Mouse (Mus musculus): Measurements from ENCODE around the gene Ccr3. TPM values are rescaled to one million over a fixed set of nuclear protein-coding genes. Genes with fewer than 3 reads are reported as not detected.
"Not testable (repeated sequence)": the region's sequence is repeated elsewhere in the genome, so short reads cannot be mapped to it uniquely, and the experiment has no call there.

Gene Ccr3
- polyA plus RNA-seq, 2 experiments: 0.05 to 0.07 TPM

GRCm38 (mm10) chr9:124071506-124071905, 49.7 kb downstream of the Ccr3 start:
- 70% methylated on average over 1 of the region's 1 CpGs for WGBS (ENCODE audit: insufficient replicate concordance)
- TF ChIP-seq CTCF (IDR thresholded peaks at IDR 0.05; ENCODE audit: low read depth): no peak
- no peak for TF ChIP-seq EP300 (IDR thresholded peaks at IDR 0.05; ENCODE audit: low read depth)
- H3K4me3 ChIP-seq (ENCODE audit: insufficient read depth in 1 of 2, low read depth in 2 of 2, low read length in 2 of 2): no peak overlapping the region
- H3K36me3 ChIP-seq (replicated peaks; ENCODE audit: control insufficient read depth, insufficient read depth, low read depth): no peaks in the 10 kb centered on the region
- H3K9ac ChIP-seq (replicated peaks): no peak overlapping the region
- H3K4me1 ChIP-seq (replicated peaks; ENCODE audit: control insufficient read depth in 2 of 2, insufficient read depth in 2 of 2, low read length in 1 of 2): peaks cover 0 to 4% of the 10 kb centered on the region in 2 experiments; a peak in 3 of 4 replicates
- H3K27ac ChIP-seq: no peak overlapping the region
- DNase-seq (ENCODE audit: low read depth in 3 of 3, low spot score in 3 of 3) (no peak), ATAC-seq (ENCODE audit: insufficient read depth) (no peak)
- no peaks in the 10 kb centered on the region for H3K27me3 ChIP-seq (ENCODE audit: control insufficient read depth, insufficient read depth, low read length)
- H3K4me2 ChIP-seq (ENCODE audit: low read depth): no peak overlapping the region
- H3K9me3 ChIP-seq (ENCODE audit: control insufficient read depth, low read length): no peaks in the 10 kb centered on the region

- Histone ChIP-seq H3K9ac (replicated peaks) (no peak overlapping the region), H3K9me3 (ENCODE audit: control insufficient read depth, low read length) (no peaks in the 10 kb centered on the region), H3K27ac (no peak overlapping the region), H3K36me3 (replicated peaks; ENCODE audit: control insufficient read depth, insufficient read depth, low read depth) (no peaks in the 10 kb centered on the region), H3K4me2 (ENCODE audit: low read depth) (no peak overlapping the region), H3K4me3 (ENCODE audit: insufficient read depth in 1 of 2, low read depth in 2 of 2, low read length in 2 of 2) (no peak overlapping the region), H3K4me1 (replicated peaks; ENCODE audit: control insufficient read depth in 2 of 2, insufficient read depth in 2 of 2, low read length in 1 of 2) (no peaks in the 10 kb centered on the region), H3K27me3 (ENCODE audit: control insufficient read depth, insufficient read depth, low read length) (no peaks in the 10 kb centered on the region)
- ATAC-seq (ENCODE audit: insufficient read depth) (no peak), DNase-seq (ENCODE audit: low read depth in 3 of 3, low spot score in 3 of 3) (no peak)
- 56% methylated on average over 4 of the region's 4 CpGs for WGBS (ENCODE audit: insufficient replicate concordance)
- no peak for TF ChIP-seq CTCF (IDR thresholded peaks at IDR 0.05; ENCODE audit: low read depth)
Measured at GRCm38 (mm10) chr9:124079803-124080202, 58.0 kb downstream of the Ccr3 start.

GRCm38 (mm10) chr9:124080471-124080870, 58.7 kb downstream of the Ccr3 start:
- not testable (repeated sequence) for DNase-seq (ENCODE audit: low read depth in 3 of 3, low spot score in 3 of 3); H3K4me3 ChIP-seq (ENCODE audit: insufficient read depth in 1 of 2, low read depth in 2 of 2, low read length in 2 of 2); ATAC-seq (ENCODE audit: insufficient read depth); H3K4me2 ChIP-seq (ENCODE audit: low read depth); H3K9ac ChIP-seq (replicated peaks); H3K9me3 ChIP-seq (ENCODE audit: control insufficient read depth, low read length); H3K36me3 ChIP-seq (replicated peaks; ENCODE audit: control insufficient read depth, insufficient read depth, low read depth); H3K4me1 ChIP-seq (replicated peaks; ENCODE audit: control insufficient read depth in 2 of 2, insufficient read depth in 2 of 2, low read length in 1 of 2); H3K27ac ChIP-seq; H3K27me3 ChIP-seq (ENCODE audit: control insufficient read depth, insufficient read depth, low read length)
- WGBS (ENCODE audit: insufficient replicate concordance): 83% methylated on average over 12 of the region's 13 CpGs

Other genes with a start within 250 kb of the Ccr3 start
- gene Cxcr6, start 215.5 kb upstream of the Ccr3 start, polyA plus RNA-seq (2012; rRNA removed): 0.03 and 0.04 TPM in 2 replicates
- gene Cxcr6, start 215.5 kb upstream of the Ccr3 start, polyA plus RNA-seq (2014; fragmentation: Nextera tagmentation; extraction: Ambion mirVana): 0.18 and 0.23 TPM in 2 replicates
- gene Fyco1, start 170.1 kb upstream of the Ccr3 start, polyA plus RNA-seq (2012; rRNA removed): 2.1 and 2.5 TPM in 2 replicates
- gene Fyco1, start 170.1 kb upstream of the Ccr3 start, polyA plus RNA-seq (2014; fragmentation: Nextera tagmentation; extraction: Ambion mirVana): 1.6 and 2.9 TPM in 2 replicates
- gene Xcr1, start 159.9 kb upstream of the Ccr3 start, polyA plus RNA-seq (2012; rRNA removed): 0.01 TPM in 1 of 2 replicates, not detected in the other
- not detected in 2 replicates for gene Xcr1, start 159.9 kb upstream of the Ccr3 start, polyA plus RNA-seq (2014; fragmentation: Nextera tagmentation; extraction: Ambion mirVana)
- 0.70 and 1.4 TPM in 2 replicates for gene Ccr1, start 53.3 kb upstream of the Ccr3 start, polyA plus RNA-seq (2012; rRNA removed)
- gene Ccr1, start 53.3 kb upstream of the Ccr3 start, polyA plus RNA-seq (2014; fragmentation: Nextera tagmentation; extraction: Ambion mirVana): 2.0 and 2.4 TPM in 2 replicates
- 0.04 TPM in 1 of 2 replicates, not detected in the other for gene Ccr1l1, start 43.6 kb upstream of the Ccr3 start, polyA plus RNA-seq (2012; rRNA removed)
- not detected in 2 replicates for gene Ccr1l1, start 43.6 kb upstream of the Ccr3 start, polyA plus RNA-seq (2014; fragmentation: Nextera tagmentation; extraction: Ambion mirVana)
- gene Ccr2, start 80.0 kb downstream of the Ccr3 start, polyA plus RNA-seq (2012; rRNA removed): 2.0 and 3.4 TPM in 2 replicates
- 4.3 and 6.8 TPM in 2 replicates for gene Ccr2, start 80.0 kb downstream of the Ccr3 start, polyA plus RNA-seq (2014; fragmentation: Nextera tagmentation; extraction: Ambion mirVana)
- gene Ccr5, start 99.6 kb downstream of the Ccr3 start, polyA plus RNA-seq (2012; rRNA removed): 0.35 and 0.42 TPM in 2 replicates
- 1.6 and 1.9 TPM in 2 replicates for gene Ccr5, start 99.6 kb downstream of the Ccr3 start, polyA plus RNA-seq (2014; fragmentation: Nextera tagmentation; extraction: Ambion mirVana)

All from liver, embryonic 14.5 days (tissue).